Comparison of ENCODE assay signal across 1 mouse cellular context in genomic region chr13:23551931-23552914, GRCm38 (mm10).
TF ChIP-seq lines count a peak whose summit lies in the region.

No protein-coding gene starts in this region.

TF ChIP-seq in MEL, 35 proteins besides CTCF, POLR2A, EP300 and RAD21 (continued from another document):
- TF ChIP-seq POLR2AphosphoS5 (IDR thresholded peaks at IDR 0.05; ENCODE audit: borderline replicate concordance, low read depth, low read length) (no peak), GABPA (IDR thresholded peaks at IDR 0.05; ENCODE audit: low read depth, low read length) (no peak)
